Mouse (Mus musculus) lung, adult 2 months (tissue): ENCODE results near the gene Clasrp.

ENCODE experiments used
- CTCF ChIP-seq: fragments of 200-500 bp; IDR thresholded peaks from 2 replicates; pipeline ENCODE4 v1.5.1; 2011; ENCODE audit warnings: mild to moderate bottlenecking, low read length, control low read depth; ENCODE audit not compliant: insufficient read depth
- POLR2A ChIP-seq: fragments of 200-500 bp; IDR thresholded peaks from 2 replicates; pipeline ENCODE4 v1.6.1; 2011; ENCODE audit warnings: low read depth, mild to moderate bottlenecking, control low read depth, low read length, borderline replicate concordance; ENCODE audit errors: extremely low read depth

DNA sequence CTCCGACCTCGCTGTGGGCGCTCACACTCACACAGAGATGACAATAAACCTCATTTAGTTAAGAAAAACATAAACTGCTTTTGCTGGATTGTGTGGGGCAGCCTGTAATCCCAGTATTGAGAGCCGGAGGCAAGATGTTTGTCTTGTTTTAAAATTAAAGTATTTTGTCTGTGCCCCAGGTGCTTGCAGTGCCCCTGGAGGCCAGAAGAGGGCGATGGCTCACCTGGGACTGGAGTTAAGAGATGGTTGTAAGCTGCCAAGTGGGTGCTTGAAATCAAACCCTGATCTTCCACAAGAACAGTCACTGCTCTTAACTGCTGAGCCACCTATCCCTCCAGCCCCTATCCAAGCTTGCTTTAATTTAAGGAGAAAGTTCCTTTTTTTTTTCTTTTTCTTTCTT lies 6.7 kb upstream of the Clasrp start:
- TF ChIP-seq CTCF (no peak), POLR2A (no peak)
